Mouse (Mus musculus): Measurements from ENCODE around the gene Pde6c. TPM values are rescaled to one million over a fixed set of nuclear protein-coding genes. Genes with fewer than 3 reads are reported as not detected.

The Pde6c gene
- polyA plus RNA-seq, 1 experiment from 2014 or later = not detected

DNA sequence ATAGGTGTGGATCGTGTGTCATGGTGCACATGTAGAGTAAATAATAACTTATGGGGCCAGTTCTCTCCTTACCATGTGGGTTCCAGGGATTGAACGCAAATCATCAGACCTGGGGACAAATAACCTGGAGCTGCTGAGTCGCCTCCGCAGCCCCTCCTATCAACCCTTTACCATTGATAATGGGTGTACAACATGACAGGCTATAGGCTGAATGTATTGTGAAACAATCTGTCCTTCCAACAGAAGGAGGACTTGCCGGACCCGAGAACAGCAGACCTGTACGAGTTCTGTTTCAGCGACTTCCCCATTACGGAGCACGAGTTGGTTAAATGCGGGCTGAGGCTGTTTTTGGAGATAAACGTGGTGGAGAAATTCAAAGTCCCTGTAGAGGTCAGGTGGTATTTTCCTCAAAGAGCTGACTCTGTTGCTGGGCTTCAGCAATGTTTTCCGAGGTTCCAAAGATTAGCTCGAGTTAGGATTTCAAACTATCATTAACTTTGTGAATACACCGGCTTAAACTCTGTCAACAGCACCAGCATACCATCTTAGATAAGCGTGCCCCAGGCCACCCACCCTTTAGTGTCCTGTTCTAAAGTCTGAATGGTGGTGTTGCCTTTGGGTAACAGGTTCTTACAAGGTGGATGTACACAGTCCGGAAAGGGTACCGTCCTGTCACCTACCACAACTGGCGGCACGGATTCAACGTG lies 29.2 kb downstream of the Pde6c start:
- H3K4me2 ChIP-seq (replicated peaks) = no peak overlapping the region
- H3K36me3 ChIP-seq = no peaks in the 10 kb centered on the region
- H3K9ac ChIP-seq = no peak overlapping the region
- no peak overlapping the region for H3K27ac ChIP-seq (replicated peaks)
- no peaks in the 10 kb centered on the region for H3K4me1 ChIP-seq
- H3K4me3 ChIP-seq (replicated peaks) = no peak overlapping the region
- no peak for ATAC-seq (ENCODE audit: insufficient number of reproducible peaks, low FRiP score, low TSS enrichment, low read depth)
- no peaks in the 10 kb centered on the region for H3K27me3 ChIP-seq
- H3K9me3 ChIP-seq (replicated peaks) = no peaks in the 10 kb centered on the region
- WGBS = 87% methylated on average over 21 of the region's 21 CpGs

DNA sequence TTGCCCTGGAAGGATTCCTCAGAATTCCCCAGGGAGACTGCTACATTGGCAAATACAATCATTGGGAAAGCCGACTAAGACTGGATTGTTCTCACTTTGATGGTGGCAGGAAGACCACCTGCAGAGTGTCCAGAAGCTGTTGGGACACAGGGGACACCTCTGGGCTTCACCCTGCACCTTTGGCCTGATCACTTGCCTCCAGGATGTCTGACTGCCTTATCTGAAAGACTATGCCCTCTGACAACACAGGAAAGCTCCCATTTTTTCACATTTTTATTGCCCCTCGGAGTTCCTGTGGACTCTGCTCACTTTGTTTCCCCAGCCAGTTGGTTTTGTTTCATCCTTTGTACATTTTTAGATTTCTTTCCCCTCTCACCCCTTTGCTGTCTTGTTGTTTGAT lies 32.1 kb downstream of the Pde6c start:
- no peak overlapping the region for H3K9ac ChIP-seq
- H3K4me3 ChIP-seq (replicated peaks) = no peak overlapping the region
- no peaks in the 10 kb centered on the region for H3K9me3 ChIP-seq (replicated peaks)
- 63% methylated on average over 2 of the region's 2 CpGs for WGBS
- no peaks in the 10 kb centered on the region for H3K27me3 ChIP-seq
- H3K27ac ChIP-seq (replicated peaks) = no peak overlapping the region
- H3K4me2 ChIP-seq (replicated peaks) = no peak overlapping the region
- no peaks in the 10 kb centered on the region for H3K4me1 ChIP-seq
- no peak for ATAC-seq (ENCODE audit: insufficient number of reproducible peaks, low FRiP score, low TSS enrichment, low read depth)
- no peaks in the 10 kb centered on the region for H3K36me3 ChIP-seq

DNA sequence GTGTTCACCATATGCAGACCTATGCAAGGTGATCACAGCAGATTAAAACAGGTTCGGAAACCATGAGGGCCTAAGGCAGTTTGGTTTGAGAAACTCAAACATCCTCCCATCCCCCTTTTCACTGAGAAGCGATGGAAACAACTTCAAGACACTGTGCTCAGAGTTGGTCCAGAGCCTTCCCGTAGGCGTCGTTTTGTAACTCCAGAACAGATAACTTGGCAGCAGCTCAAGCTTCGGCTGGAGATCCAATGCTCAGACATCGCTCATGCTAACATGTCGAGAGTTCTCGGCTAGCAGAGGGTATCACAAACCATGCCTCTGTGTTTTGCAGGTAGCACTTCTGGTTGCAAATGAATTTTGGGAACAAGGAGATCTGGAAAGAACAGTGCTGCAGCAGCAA lies 47.1 kb downstream of the Pde6c start:
- no peaks in the 10 kb centered on the region for H3K27me3 ChIP-seq
- 81% methylated on average over 9 of the region's 9 CpGs for WGBS
- no peaks in the 10 kb centered on the region for H3K4me1 ChIP-seq
- no peak overlapping the region for H3K4me2 ChIP-seq (replicated peaks)
- H3K27ac ChIP-seq (replicated peaks) = no peak overlapping the region
- ATAC-seq (ENCODE audit: insufficient number of reproducible peaks, low FRiP score, low TSS enrichment, low read depth) = no peak
- no peak overlapping the region for H3K9ac ChIP-seq
- H3K9me3 ChIP-seq (replicated peaks) = no peaks in the 10 kb centered on the region
- no peak overlapping the region for H3K4me3 ChIP-seq (replicated peaks)
- H3K36me3 ChIP-seq = no peaks in the 10 kb centered on the region

DNA sequence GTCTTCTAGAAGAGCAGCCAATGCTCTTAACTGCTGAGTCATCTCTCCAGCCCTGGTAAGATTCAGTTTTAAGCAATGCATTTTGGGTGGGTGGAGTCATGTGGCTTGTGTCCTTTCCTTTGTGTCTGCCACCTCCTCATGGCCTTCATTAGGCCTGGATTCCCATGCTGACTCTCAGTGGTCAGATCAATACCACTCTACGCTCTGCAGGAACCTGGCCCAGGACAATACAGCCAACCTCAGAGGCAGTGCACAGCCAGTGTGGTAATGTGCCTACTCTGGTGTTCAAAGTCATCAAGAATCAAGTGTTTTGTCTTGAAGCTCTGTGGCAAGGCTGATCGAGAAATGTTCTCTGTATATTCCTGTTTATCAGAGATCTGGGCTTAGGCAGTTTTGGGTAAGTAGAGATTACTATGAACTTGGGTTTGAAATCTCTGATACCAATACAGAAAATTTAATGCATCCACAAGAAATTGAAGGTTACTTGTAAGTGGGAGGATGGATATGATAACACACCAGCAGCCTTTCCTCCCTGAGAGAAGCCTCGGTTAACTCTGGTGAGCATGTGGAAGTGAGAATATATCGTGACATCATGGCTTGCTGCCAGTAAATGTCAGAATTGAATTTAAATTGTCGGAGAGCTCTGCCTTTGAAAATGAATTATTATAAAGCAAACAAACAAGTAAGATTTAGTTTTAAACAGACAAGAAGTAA lies 54.2 kb downstream of the Pde6c start:
- Histone ChIP-seq H3K9ac (no peak overlapping the region), H3K9me3 (replicated peaks) (no peaks in the 10 kb centered on the region), H3K4me2 (replicated peaks) (no peak overlapping the region), H3K36me3 (0 out of 2 replicates have a peak, but pooled peaks cover 6% of the 10 kb centered on the region), H3K4me3 (replicated peaks) (no peak overlapping the region), H3K27me3 (no peaks in the 10 kb centered on the region), H3K27ac (replicated peaks) (no peak overlapping the region), H3K4me1 (no peaks in the 10 kb centered on the region)
- WGBS = 83% methylated on average over 5 of the region's 5 CpGs
- ATAC-seq (ENCODE audit: insufficient number of reproducible peaks, low FRiP score, low TSS enrichment, low read depth) = no peak

DNA sequence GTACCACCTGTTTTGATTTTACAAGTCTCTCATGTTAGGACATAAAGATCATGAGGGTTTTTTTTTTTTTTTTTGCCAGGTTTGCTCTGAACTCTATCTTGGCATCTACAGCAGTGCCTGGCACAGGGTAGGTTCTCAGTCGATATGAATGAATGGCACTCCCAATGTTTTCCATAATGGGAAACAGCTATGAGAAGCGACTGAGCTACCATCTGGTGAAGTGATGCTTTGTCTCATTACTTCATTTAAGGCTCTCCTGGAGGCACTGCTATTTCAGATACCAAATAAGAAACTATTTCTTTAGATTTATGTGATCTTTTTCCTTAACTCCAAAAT lies 54.7 kb downstream of the Pde6c start:
- no peak overlapping the region for H3K9ac ChIP-seq
- no peak overlapping the region for H3K4me2 ChIP-seq (replicated peaks)
- H3K27ac ChIP-seq (replicated peaks) = no peak overlapping the region
- no peaks in the 10 kb centered on the region for H3K4me1 ChIP-seq
- no peak overlapping the region for H3K4me3 ChIP-seq (replicated peaks)
- no peak for ATAC-seq (ENCODE audit: insufficient number of reproducible peaks, low FRiP score, low TSS enrichment, low read depth)
- no peaks in the 10 kb centered on the region for H3K9me3 ChIP-seq (replicated peaks)
- 0 out of 2 replicates have a peak, but pooled peaks cover 6% of the 10 kb centered on the region for H3K36me3 ChIP-seq
- WGBS = 67% methylated on average over 2 of the region's 2 CpGs
- no peaks in the 10 kb centered on the region for H3K27me3 ChIP-seq

DNA sequence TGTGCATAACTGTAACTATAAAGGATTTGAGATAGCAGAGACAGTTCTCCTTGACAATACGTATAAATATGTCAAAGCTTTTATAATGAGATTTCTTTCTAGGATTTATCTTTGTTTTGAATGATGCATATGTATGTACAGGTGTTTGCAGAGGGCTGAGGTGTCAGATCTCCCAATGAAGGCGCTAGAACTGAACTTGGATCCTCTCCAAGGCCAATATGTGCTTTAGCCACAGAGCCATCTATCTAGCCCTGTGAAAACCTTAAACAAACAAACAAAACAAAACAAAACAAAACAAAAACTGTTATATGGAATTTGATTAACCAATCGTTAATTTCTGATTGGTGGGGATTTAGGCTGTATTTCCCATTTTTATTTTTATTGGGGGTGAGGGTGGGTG lies 58.0 kb downstream of the Pde6c start:
- Histone ChIP-seq H3K4me2 (replicated peaks) (no peak overlapping the region), H3K9ac (no peak overlapping the region), H3K36me3 (peaks cover 6% of the 10 kb centered on the region; the same call in 1 of the 2 replicates), H3K27ac (replicated peaks) (no peak overlapping the region), H3K9me3 (replicated peaks) (no peaks in the 10 kb centered on the region), H3K4me1 (no peaks in the 10 kb centered on the region), H3K4me3 (replicated peaks) (no peak overlapping the region), H3K27me3 (no peaks in the 10 kb centered on the region)
- ATAC-seq (ENCODE audit: insufficient number of reproducible peaks, low FRiP score, low TSS enrichment, low read depth) = no peak
- 90% methylated on average over 3 of the region's 3 CpGs for whole genome bisulfite sequencing

DNA sequence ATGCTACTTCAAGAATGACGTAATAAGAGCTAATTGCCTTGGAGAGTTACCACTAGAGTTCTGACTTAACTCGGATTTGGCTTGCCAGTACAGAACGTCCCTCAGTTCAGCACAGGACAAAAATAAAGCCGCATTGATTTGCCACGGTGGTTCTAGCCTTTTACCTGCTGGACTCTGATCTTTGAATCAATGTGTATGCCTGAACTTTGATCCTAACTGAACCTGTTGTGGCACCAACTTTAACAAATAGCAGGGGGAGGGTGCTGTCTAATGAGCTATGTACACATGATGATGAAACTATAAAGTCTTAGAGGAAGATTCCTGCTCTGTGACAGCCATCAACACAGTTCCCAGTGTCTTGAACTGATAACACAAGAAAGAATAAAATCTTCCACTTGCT lies 58.9 kb downstream of the Pde6c start:
- Histone ChIP-seq H3K9ac (no peak overlapping the region), H3K36me3 (peaks cover 6% of the 10 kb centered on the region; the same call in 1 of the 2 replicates), H3K4me2 (replicated peaks) (no peak overlapping the region), H3K4me3 (replicated peaks) (no peak overlapping the region), H3K9me3 (replicated peaks) (no peaks in the 10 kb centered on the region), H3K27ac (replicated peaks) (no peak overlapping the region), H3K4me1 (no peaks in the 10 kb centered on the region), H3K27me3 (no peaks in the 10 kb centered on the region)
- WGBS = 74% methylated on average over 5 of the region's 5 CpGs
- no peak for ATAC-seq (ENCODE audit: insufficient number of reproducible peaks, low FRiP score, low TSS enrichment, low read depth)

DNA sequence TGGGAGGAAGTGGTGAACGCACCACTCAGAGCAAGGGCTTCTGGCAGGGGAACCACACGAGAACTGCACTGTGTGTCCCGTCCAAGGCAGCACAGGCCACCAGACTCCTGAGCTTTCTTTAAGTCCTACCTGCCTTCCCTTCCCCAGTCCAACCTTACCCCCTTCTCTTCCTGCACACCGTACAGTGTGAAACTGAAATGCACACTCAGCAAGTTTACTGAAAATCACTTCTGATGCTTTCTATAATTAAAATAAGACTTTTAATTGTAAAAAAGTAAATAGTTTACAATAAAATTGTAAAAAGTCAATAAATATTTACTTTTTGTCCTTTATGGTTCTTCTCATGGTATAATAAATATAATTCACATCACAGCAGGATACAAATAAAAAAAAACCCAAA lies 62.7 kb downstream of the Pde6c start:
- 91% methylated on average over 4 of the region's 4 CpGs for WGBS
- ATAC-seq (ENCODE audit: insufficient number of reproducible peaks, low FRiP score, low TSS enrichment, low read depth) = no peak
- H3K27me3 ChIP-seq = no peaks in the 10 kb centered on the region

DNA sequence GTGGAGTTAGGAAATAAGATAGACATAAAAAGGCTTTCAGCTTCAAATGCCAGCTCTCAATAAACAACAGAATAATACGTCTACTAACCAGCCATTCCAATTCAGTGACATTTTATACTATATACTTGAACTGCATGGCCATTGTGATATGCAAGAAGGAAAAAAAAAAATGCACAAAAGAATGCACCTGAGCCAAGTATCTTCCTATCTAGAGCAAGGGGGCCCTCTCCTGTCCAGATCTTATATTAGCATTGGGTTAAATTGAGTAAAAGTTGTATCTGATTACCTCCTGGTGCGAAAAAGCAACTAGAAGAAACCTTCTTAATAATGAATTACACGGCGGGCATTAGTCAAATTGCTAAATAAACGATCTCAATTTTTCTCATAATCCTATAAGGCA lies 66.2 kb downstream of the Pde6c start:
- peaks cover 13% of the 10 kb centered on the region for H3K36me3 ChIP-seq
- H3K27ac ChIP-seq (replicated peaks) = no peak overlapping the region
- H3K4me1 ChIP-seq = no peaks in the 10 kb centered on the region
- H3K9ac ChIP-seq = no peak overlapping the region
- 83% methylated on average over 5 of the region's 5 CpGs for WGBS
- H3K9me3 ChIP-seq (replicated peaks) = no peaks in the 10 kb centered on the region
- no peak for ATAC-seq (ENCODE audit: insufficient number of reproducible peaks, low FRiP score, low TSS enrichment, low read depth)
- H3K27me3 ChIP-seq = no peaks in the 10 kb centered on the region
- no peak overlapping the region for H3K4me2 ChIP-seq (replicated peaks)
- no peak overlapping the region for H3K4me3 ChIP-seq (replicated peaks)

More for the DNA sequence above, 62.7 kb downstream of the Pde6c start:
- Histone ChIP-seq H3K36me3 (no peaks in the 10 kb centered on the region; the same call in 1 of the 2 replicates), H3K4me3 (replicated peaks) (no peak overlapping the region), H3K27ac (replicated peaks) (no peak overlapping the region), H3K4me2 (replicated peaks) (no peak overlapping the region), H3K9me3 (replicated peaks) (no peaks in the 10 kb centered on the region), H3K4me1 (no peaks in the 10 kb centered on the region), H3K9ac (no peak overlapping the region)

DNA sequence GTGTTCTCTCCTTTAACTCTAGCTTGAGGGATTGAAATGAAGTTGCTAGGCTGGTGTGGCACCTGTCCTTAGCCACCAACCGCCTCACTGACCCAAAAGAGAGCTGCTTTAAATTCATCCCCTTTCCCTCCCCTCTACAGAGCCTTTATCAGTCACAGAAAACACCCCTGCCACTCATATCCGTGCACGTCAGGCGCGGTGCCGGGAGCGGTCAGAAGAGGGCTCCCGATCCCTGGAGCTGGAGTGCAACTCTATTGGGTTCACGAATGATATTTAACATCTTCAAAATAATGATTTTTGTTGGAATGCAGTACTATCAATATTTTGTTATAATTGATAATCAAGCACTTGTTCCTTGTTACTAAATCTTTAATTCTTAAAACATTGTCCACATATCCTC lies 74.1 kb downstream of the Pde6c start:
- WGBS = 57% methylated on average over 9 of the region's 9 CpGs
- no peak overlapping the region for H3K9ac ChIP-seq
- peaks cover 23% of the 10 kb centered on the region for H3K36me3 ChIP-seq

DNA sequence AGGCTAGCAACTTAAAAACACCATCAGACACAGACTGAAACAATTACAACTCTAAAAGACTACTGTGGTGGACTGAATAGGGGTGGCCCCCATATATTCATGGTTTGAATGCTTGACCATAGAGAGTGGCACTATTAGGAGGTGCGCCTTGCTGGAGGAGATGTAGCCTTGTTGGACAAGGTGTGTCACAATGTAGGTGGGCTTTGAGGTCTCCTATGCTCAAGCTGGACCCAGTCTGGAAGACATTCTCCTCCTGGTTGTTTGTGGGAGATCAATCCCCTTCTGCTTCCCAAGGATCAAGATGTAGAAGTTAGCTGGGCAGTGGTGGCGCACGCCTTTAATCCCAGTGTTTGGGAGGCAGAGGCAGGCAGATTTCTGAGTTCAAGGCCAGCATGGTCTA lies 85.1 kb downstream of the Pde6c start:
- Histone ChIP-seq H3K36me3 (peaks cover 13% of the 10 kb centered on the region), H3K4me1 (no peaks in the 10 kb centered on the region), H3K4me3 (replicated peaks) (no peak overlapping the region), H3K9me3 (replicated peaks) (no peaks in the 10 kb centered on the region), H3K27me3 (no peaks in the 10 kb centered on the region), H3K9ac (no peak overlapping the region), H3K27ac (replicated peaks) (no peak overlapping the region), H3K4me2 (replicated peaks) (no peak overlapping the region)
- no peak for ATAC-seq (ENCODE audit: insufficient number of reproducible peaks, low FRiP score, low TSS enrichment, low read depth)
- WGBS = 98% methylated on average over 3 of the region's 3 CpGs

More for the DNA sequence above, 74.1 kb downstream of the Pde6c start:
- Histone ChIP-seq H3K4me2 (replicated peaks) (no peak overlapping the region), H3K27me3 (no peaks in the 10 kb centered on the region), H3K9me3 (replicated peaks) (no peaks in the 10 kb centered on the region), H3K27ac (replicated peaks) (no peak overlapping the region), H3K4me3 (replicated peaks) (no peak overlapping the region), H3K4me1 (no peaks in the 10 kb centered on the region)
- ATAC-seq (ENCODE audit: insufficient number of reproducible peaks, low FRiP score, low TSS enrichment, low read depth) = no peak
